Mouse (Mus musculus) stomach, postnatal 0 days (tissue): ENCODE measurements at regions not wholly inside any gene's neighbourhood (a gene's known extent, or its start where the extent isn't known, plus 50 kb on each side); places are given as distances from the start of the nearest gene placed in this dataset.

ENCODE experiments used
- ATAC-seq: fragments of 200-750 bp; cut with Nextera tagmentation; 2 replicates; pipeline ENCODE4 v1.8.0; 2017; ENCODE audit not compliant: low FRiP score, low TSS enrichment
- DNase-seq: peaks from one replicate; pipeline ENCODE4 v3.0.0-alpha.2; 2016; ENCODE audit warnings: low spot score
- H3K27ac ChIP-seq: fragments of 300-500 bp; sonication (generic); replicated peaks from 2 replicates; pipeline ENCODE4 v1.5.1; 2014; ENCODE audit warnings: mild to moderate bottlenecking, control low read depth
- H3K27me3 ChIP-seq: fragments of 300-500 bp; sonication (generic); 2 replicates; pipeline ENCODE4 v1.6.1; 2014; ENCODE audit warnings: low read length; ENCODE audit not compliant: control insufficient read depth, insufficient read depth
- H3K36me3 ChIP-seq: fragments of 300-500 bp; sonication (generic); 2 replicates; pipeline ENCODE4 v1.6.1; 2014; ENCODE audit warnings: low read length, mixed read lengths; ENCODE audit not compliant: control insufficient read depth, insufficient read depth
- H3K4me1 ChIP-seq: fragments of 300-500 bp; sonication (generic); replicated peaks from 2 replicates; pipeline ENCODE4 v1.6.1; 2014; ENCODE audit warnings: antibody characterized with exemption; ENCODE audit not compliant: control insufficient read depth, insufficient read depth
- H3K4me2 ChIP-seq: fragments of 300-500 bp; sonication (generic); replicated peaks from 2 replicates; pipeline ENCODE4 v1.6.1; 2014; ENCODE audit warnings: low read depth, mild to moderate bottlenecking, control low read depth, moderate library complexity
- H3K4me3 ChIP-seq: fragments of 300-500 bp; sonication (generic); 2 replicates; pipeline ENCODE4 v1.5.1; 2014; ENCODE audit warnings: low read depth, low read length, control low read depth
- H3K9ac ChIP-seq: fragments of 300-500 bp; sonication (generic); 2 replicates; pipeline ENCODE4 v1.6.1; 2014; ENCODE audit warnings: mild to moderate bottlenecking, low read length, control low read depth, mixed read lengths
- H3K9me3 ChIP-seq: fragments of 300-500 bp; sonication (generic); 2 replicates; pipeline ENCODE4 v1.6.1; 2016; ENCODE audit warnings: low read length; ENCODE audit not compliant: control insufficient read depth
- CTCF ChIP-seq: IDR thresholded peaks from 2 replicates; pipeline ENCODE4 v1.5.1; 2016; ENCODE audit warnings: antibody characterized with exemption, low read depth, mild to moderate bottlenecking, moderate library complexity
- EP300 ChIP-seq: optimal IDR thresholded peaks from 2 replicates; pipeline ENCODE3; 2016; ENCODE audit warnings: antibody characterized with exemption
- WGBS: fragments of 180-500 bp; shearing (Covaris S2); extraction: QIAGEN DNeasy Blood & Tissue Kit; methylation state at CpG from one replicate; pipeline ENCODE4 v1.1.7; 2014; 5-methylcytosine and 5-hydroxymethylcytosine counted together

DNA sequence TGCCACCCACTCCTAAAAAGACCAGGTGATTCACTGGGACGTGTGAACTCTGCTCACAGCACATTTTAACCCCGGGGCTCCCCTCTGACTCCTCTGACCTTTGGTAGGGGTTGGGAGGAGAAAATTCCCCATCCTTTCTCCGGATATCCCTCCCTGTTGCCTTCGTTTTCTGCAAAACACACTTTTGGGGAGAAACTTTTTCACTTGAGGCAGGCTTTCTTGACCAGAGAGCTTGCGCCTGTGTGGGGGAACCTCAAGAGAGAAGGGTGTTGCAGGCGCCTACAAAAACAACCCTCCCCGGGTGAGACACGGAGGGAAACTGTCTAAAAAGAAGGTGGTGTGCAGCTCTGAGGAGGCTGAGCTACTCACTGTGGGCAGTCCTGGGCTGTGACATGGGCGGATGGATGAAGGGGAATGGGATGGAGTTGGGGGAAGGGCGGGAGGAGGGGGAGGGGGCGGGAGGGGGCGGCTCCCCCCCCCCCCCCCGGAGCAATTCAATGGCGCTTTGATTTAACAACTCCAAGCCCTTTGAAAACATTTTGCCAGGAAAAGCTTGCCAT is 65.1 kb downstream of the Tmem174 start:
- Histone ChIP-seq H3K9ac (no peak overlapping the region), H3K27ac (no peak overlapping the region), H3K36me3 (no peaks in the 10 kb centered on the region), H3K4me1 (no peaks in the 10 kb centered on the region), H3K27me3 (no peaks in the 10 kb centered on the region), H3K4me3 (peak overlapping the region; percentile 37), H3K9me3 (no peaks in the 10 kb centered on the region), H3K4me2 (peak overlapping the region; percentile 66)
- WGBS = 25% methylated on average over 10 of the region's 14 CpGs
- ATAC-seq (no peak), DNase-seq (no peak)
- no peak for TF ChIP-seq EP300
- no peak for TF ChIP-seq CTCF

DNA sequence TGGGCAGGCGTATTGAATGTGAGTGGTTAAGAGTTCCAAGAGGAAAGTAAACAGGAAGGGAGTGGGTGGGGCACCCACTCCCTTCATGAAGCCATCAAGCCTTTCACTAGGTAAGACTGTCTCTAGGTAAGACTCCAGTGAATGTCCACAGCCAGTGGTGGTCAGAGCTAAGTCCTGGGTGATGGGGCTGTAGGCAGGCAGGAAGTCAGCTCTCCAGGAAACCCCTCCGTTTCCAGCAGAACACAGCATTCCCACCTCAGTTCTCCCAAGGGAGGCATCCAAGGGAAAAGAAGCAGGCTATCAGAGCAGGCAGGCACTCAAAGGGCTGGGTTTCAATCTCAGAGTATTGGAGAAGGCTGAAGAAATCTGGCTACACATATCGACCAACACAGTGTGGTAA is 66.2 kb downstream of the Tmem174 start:
- 56% methylated on average over 3 of the region's 3 CpGs for WGBS
- no peak for DNase-seq

DNA sequence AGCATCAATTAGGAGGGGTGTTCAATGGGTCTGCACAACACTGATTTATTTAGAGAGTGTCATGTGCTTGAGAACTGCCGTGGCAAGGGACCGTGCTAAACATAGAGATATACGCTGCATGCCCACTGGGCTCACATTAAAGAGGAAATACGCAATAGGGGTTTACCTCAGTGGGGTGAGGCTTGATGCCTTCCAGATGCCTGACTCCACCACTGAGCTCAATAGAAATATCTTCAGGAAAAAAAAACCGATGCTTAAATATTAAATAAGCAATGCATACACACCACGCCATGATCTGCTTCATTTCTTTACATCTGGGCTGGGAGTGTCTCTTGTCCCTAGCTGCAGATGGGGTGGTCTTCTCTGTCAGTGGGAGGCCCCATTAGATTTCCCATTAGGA is 63.9 kb upstream of the Gm10320 start:
- H3K4me1 ChIP-seq = no peaks in the 10 kb centered on the region
- no peak overlapping the region for H3K4me2 ChIP-seq
- DNase-seq (no peak), ATAC-seq (no peak)
- no peak overlapping the region for H3K9ac ChIP-seq
- H3K9me3 ChIP-seq = no peaks in the 10 kb centered on the region
- H3K27me3 ChIP-seq = no peaks in the 10 kb centered on the region
- WGBS = 67% methylated on average over 6 of the region's 6 CpGs
- H3K4me3 ChIP-seq = no peak overlapping the region
- TF ChIP-seq EP300 (no peak), CTCF (no peak)
- H3K36me3 ChIP-seq = no peaks in the 10 kb centered on the region
- no peak overlapping the region for H3K27ac ChIP-seq

More for the DNA sequence above, 66.2 kb downstream of the Tmem174 start:
- Histone ChIP-seq H3K27me3 (no peaks in the 10 kb centered on the region), H3K4me1 (no peaks in the 10 kb centered on the region), H3K9me3 (no peaks in the 10 kb centered on the region), H3K9ac (no peak overlapping the region), H3K36me3 (no peaks in the 10 kb centered on the region), H3K4me3 (no peak overlapping the region), H3K4me2 (no peak overlapping the region), H3K27ac (no peak overlapping the region)
- no peak for ATAC-seq
- no peak for TF ChIP-seq EP300
- no peak for TF ChIP-seq CTCF

DNA sequence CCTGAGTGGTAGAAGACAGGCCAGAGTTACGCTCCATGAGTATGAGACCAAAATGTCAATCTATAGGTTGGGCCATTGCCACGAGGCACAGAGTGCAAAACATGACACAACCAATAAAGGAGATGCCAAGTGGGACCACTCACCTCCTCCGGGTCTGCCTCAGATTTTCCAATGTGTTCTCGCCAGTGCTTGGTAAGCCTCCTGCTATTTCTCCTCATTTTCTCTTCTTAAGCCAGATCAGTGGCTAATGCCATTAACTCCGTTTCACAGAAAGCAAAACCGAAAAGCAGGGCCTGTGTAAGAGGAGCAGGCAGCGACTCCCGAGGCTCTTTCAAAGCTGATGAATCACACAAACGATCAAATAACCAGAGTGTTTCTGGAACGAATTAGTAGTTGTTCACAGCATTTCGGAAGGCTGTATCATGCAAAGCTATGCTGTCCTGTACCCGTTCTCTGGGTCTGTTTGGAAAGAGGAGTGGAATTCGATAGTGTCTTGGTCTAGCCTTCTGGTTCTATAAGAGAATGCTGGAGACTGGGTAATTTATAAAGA is 59.7 kb upstream of the Gm10320 start:
- ATAC-seq (no peak), DNase-seq (no peak)
- no peak overlapping the region for H3K9ac ChIP-seq

DNA sequence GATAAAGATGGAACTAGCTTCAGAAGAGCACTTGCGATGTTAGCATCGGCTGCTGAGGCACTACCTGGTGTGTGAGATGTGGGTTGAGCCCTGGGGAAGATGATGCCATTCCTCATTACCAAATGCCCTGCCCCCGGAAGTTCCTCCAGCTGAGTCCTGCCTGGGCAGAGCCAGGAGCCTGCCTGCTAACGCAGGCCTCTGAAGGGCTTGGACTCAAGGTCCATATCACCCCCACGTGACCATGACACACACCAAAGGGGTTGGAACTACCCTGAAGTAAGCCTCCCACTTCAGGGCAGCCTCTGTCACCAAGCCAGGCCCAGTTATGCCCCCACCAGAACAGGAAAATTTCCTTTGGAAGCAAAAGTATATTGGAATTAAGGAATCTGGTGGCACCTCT is 55.4 kb upstream of the Gm10320 start:
- Histone ChIP-seq H3K4me3 (no peak overlapping the region), H3K36me3 (no peaks in the 10 kb centered on the region), H3K27ac (no peak overlapping the region), H3K27me3 (no peaks in the 10 kb centered on the region), H3K9me3 (no peaks in the 10 kb centered on the region), H3K9ac (no peak overlapping the region), H3K4me1 (no peaks in the 10 kb centered on the region), H3K4me2 (no peak overlapping the region)
- ATAC-seq (peak; percentile 76), DNase-seq (no peak)
- TF ChIP-seq CTCF = no peak
- TF ChIP-seq EP300 = no peak
- 53% methylated on average over 5 of the region's 5 CpGs for whole genome bisulfite sequencing

More for the DNA sequence above, 59.7 kb upstream of the Gm10320 start:
- Histone ChIP-seq H3K4me1 (no peaks in the 10 kb centered on the region), H3K4me2 (no peak overlapping the region), H3K27me3 (no peaks in the 10 kb centered on the region), H3K27ac (no peak overlapping the region), H3K4me3 (no peak overlapping the region), H3K36me3 (no peaks in the 10 kb centered on the region), H3K9me3 (no peaks in the 10 kb centered on the region)
- WGBS = 78% methylated on average over 13 of the region's 13 CpGs
- TF ChIP-seq CTCF (no peak), EP300 (no peak)

DNA sequence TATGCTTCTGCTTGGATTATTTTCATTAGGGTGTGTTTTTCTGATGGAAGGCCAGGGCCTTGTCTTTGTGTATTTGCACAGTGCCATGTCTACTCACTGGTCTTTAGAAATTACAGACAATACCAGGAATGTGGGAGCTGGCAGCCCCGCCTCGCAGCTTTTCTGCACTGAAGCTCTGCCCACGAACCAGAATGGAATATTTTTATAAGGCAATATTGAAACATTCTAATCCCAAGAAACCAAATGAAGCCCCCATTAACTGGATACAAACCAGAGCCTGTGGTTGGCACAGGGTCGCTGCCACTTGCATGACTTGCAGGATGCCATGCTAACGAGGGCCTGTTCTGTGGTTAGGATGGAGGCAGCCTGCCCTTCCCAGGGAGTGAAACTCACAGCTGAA is 54.3 kb upstream of the Gm10320 start:
- H3K9me3 ChIP-seq = no peaks in the 10 kb centered on the region
- no peak overlapping the region for H3K9ac ChIP-seq
- ATAC-seq (no peak), DNase-seq (no peak)
- TF ChIP-seq EP300 = no peak
- no peak for TF ChIP-seq CTCF
- no peak overlapping the region; the same call in 1 of the 2 replicates for H3K27ac ChIP-seq
- no peak overlapping the region for H3K4me3 ChIP-seq
- no peaks in the 10 kb centered on the region for H3K4me1 ChIP-seq
- no peak overlapping the region for H3K4me2 ChIP-seq
- WGBS = 53% methylated on average over 5 of the region's 5 CpGs
- no peaks in the 10 kb centered on the region for H3K36me3 ChIP-seq
- H3K27me3 ChIP-seq = no peaks in the 10 kb centered on the region
